Comparison of ENCODE assay signal across 9 mouse cellular contexts in the genomic region with DNA sequence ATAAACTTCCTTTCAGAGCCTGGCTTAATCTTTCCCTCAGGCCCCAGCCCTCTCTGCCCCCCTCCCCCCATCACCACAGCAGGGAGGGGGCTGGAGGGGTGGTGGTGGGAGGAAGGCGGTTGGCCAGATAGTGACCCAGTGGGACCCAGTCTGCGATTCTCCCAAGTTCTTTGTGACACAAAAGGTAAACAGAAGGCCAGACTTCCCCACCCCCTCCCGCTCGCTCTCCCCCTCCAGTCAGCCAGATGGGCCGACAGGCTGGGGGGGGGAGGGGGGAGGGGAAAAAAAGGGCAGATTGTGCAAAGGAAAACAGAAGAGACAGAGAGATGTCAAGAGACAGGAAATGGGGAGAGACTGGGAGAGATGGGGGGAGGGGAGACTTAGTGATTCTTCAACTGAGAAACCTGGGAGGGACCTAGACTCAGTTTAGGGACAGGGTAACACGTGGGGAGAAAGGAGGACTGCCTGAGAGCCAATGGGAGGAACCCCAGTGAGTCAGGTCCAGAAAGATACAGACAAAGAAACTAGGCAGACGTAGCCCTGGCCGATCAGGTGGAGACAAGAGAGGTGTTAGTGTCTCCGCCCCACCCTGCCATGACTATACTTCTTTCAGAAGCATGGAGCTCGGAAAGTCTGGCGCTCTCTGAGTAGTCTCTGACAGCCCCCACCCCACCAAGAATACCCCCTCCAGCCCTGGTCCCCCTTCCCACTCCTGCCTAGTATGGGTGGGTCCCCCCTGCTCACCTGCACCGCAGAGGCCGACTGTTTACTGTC. TPM values are rescaled to one million over a fixed set of nuclear protein-coding genes. Genes with fewer than 3 reads are reported as not detected.
DNase-seq lines count a peak whose midpoint lies in the region; ATAC-seq lines count a peak whose summit lies in the region.
"Had no signal": no experiment of that assay in that cellular context is flagged by ENCODE, and none has a peak within 500 bp of the region (broad histone marks: within the 10 kb centered on the region; RNA-seq: fewer than 3 reads in every experiment).

No protein-coding gene starts in this region.

- 0 out of 2 replicates have a peak overlapping the region, but pooled peaks have one; percentile 5 for H3K4me2 ChIP-seq in heart, embryonic 16.5 days (ENCODE audit: low read depth, low read length)
- H3K4me2 ChIP-seq in embryonic facial prominence, embryonic 11.5 days (ENCODE audit: low read depth, low read length): peak overlapping the region; percentile 13; the same call in 1 of the 2 replicates
- 0 out of 2 replicates have a peak overlapping the region, but pooled peaks have one; percentile 7 for H3K4me2 ChIP-seq in limb, embryonic 11.5 days (ENCODE audit: low read depth, severe bottlenecking)
- no peak overlapping the region for H3K4me2 ChIP-seq in neural tube, embryonic 14.5 days (ENCODE audit: low read depth, low read length)

- H3K9me3 ChIP-seq in heart, embryonic 16.5 days (replicated peaks; ENCODE audit: control insufficient read depth, low read length): no peaks in the 10 kb centered on the region
- no peaks in the 10 kb centered on the region for H3K9me3 ChIP-seq in embryonic facial prominence, embryonic 11.5 days (replicated peaks; ENCODE audit: control insufficient read depth, low read length)
- H3K9me3 ChIP-seq in limb, embryonic 11.5 days (ENCODE audit: control insufficient read depth, low read length): no peaks in the 10 kb centered on the region
- no peaks in the 10 kb centered on the region for H3K9me3 ChIP-seq in neural tube, embryonic 14.5 days (ENCODE audit: control insufficient read depth, low read length)

- no peak for DNase-seq in heart, postnatal 4 days
- peak; percentile 77 for DNase-seq in embryonic facial prominence, embryonic 11.5 days (ENCODE audit: low spot score)
- peak; percentile 50 for DNase-seq in limb, embryonic 11.5 days (ENCODE audit: low spot score)
- no peak for DNase-seq in left cerebral cortex, postnatal 10 days (ENCODE audit: extremely low spot score in 1 of 2, low spot score in 2 of 2)
- DNase-seq in testis, postnatal 14 days (ENCODE audit: low spot score): no peak
- DNase-seq in kidney, postnatal 10 days: no peak

- WGBS in heart, embryonic 16.5 days: 38% methylated on average over 13 of the region's 13 CpGs
- WGBS in embryonic facial prominence, embryonic 11.5 days: 8% methylated on average over 13 of the region's 13 CpGs
- 18% methylated on average over 12 of the region's 13 CpGs for WGBS in limb, embryonic 11.5 days
- WGBS in neural tube, embryonic 14.5 days: 11% methylated on average over 11 of the region's 13 CpGs

- peak overlapping the region; percentile 28; the same call in 1 of the 2 replicates for H3K9ac ChIP-seq in heart, embryonic 16.5 days (ENCODE audit: low read length)
- H3K9ac ChIP-seq in embryonic facial prominence, embryonic 11.5 days (replicated peaks; ENCODE audit: low read length): peak overlapping the region; percentile 43; the same call in 1 of the 2 replicates
- H3K9ac ChIP-seq in limb, embryonic 11.5 days (ENCODE audit: low read length): no peak overlapping the region; the same call in 1 of the 2 replicates
- no peak overlapping the region for H3K9ac ChIP-seq in neural tube, embryonic 14.5 days (replicated peaks; ENCODE audit: low read depth, low read length)

- intact Hi-C loops in left cerebral cortex, postnatal 10 days (cut with DNase I): no loop called here

- no peaks in the 10 kb centered on the region for H3K36me3 ChIP-seq in heart, embryonic 16.5 days (ENCODE audit: control insufficient read depth, insufficient read depth)
- H3K36me3 ChIP-seq in embryonic facial prominence, embryonic 11.5 days (replicated peaks; ENCODE audit: control insufficient read depth, insufficient read depth, low read depth, low read length): no peaks in the 10 kb centered on the region; the same call in 1 of the 2 replicates
- peaks cover 5% of the 10 kb centered on the region for H3K36me3 ChIP-seq in limb, embryonic 11.5 days (ENCODE audit: control insufficient read depth, insufficient read depth, low read length)
- no peaks in the 10 kb centered on the region for H3K36me3 ChIP-seq in neural tube, embryonic 14.5 days (ENCODE audit: control insufficient read depth, insufficient read depth, low read length)

- H3K27ac ChIP-seq in heart, embryonic 16.5 days (ENCODE audit: low read length): peak overlapping the region; percentile 33; the same call in 1 of the 2 replicates
- H3K27ac ChIP-seq in embryonic facial prominence, embryonic 11.5 days (replicated peaks; ENCODE audit: low read depth, low read length): peak overlapping the region; percentile 76
- peak overlapping the region; percentile 51; the same call in 1 of the 2 replicates for H3K27ac ChIP-seq in limb, embryonic 11.5 days (replicated peaks; ENCODE audit: low read depth, low read length)
- H3K27ac ChIP-seq in neural tube, embryonic 14.5 days (ENCODE audit: low read depth, low read length): no peak overlapping the region

- ATAC-seq in heart, embryonic 16.5 days (replicated peaks; ENCODE audit: extremely low read depth, insufficient read depth, low FRiP score): peak; percentile 24; the same call in 1 of the 2 replicates
- peak; percentile 54 for ATAC-seq in embryonic facial prominence, embryonic 11.5 days (replicated peaks; ENCODE audit: insufficient number of reproducible peaks, low FRiP score, low TSS enrichment, low read depth)
- peak; percentile 53 for ATAC-seq in limb, embryonic 11.5 days (ENCODE audit: insufficient number of reproducible peaks, low FRiP score, low TSS enrichment, low read depth)
- peak; percentile 49 for ATAC-seq in neural tube, embryonic 14.5 days (ENCODE audit: low read depth)

- peaks cover 11% of the 10 kb centered on the region for H3K4me1 ChIP-seq in heart, embryonic 16.5 days (ENCODE audit: control insufficient read depth, insufficient read depth, low read length)
- peaks cover 19% of the 10 kb centered on the region for H3K4me1 ChIP-seq in embryonic facial prominence, embryonic 11.5 days (ENCODE audit: control insufficient read depth, insufficient read depth, low read length)
- peaks cover 36% of the 10 kb centered on the region for H3K4me1 ChIP-seq in limb, embryonic 11.5 days (ENCODE audit: control insufficient read depth, insufficient read depth, low read length)
- peaks cover 11% of the 10 kb centered on the region; the same call in 1 of the 2 replicates for H3K4me1 ChIP-seq in neural tube, embryonic 14.5 days (ENCODE audit: control insufficient read depth, insufficient read depth, low read length)

- no peak overlapping the region for H3K4me3 ChIP-seq in heart, embryonic 16.5 days (ENCODE audit: low read length)
- H3K4me3 ChIP-seq in embryonic facial prominence, embryonic 11.5 days (ENCODE audit: low read depth, low read length): no peak overlapping the region
- H3K4me3 ChIP-seq in limb, embryonic 11.5 days (ENCODE audit: low read depth, low read length): no peak overlapping the region
- no peak overlapping the region for H3K4me3 ChIP-seq in neural tube, embryonic 14.5 days (ENCODE audit: low read depth, low read length)

- H3K27me3 ChIP-seq in heart, embryonic 16.5 days (ENCODE audit: control insufficient read depth, insufficient read depth, low read length): no peaks in the 10 kb centered on the region
- H3K27me3 ChIP-seq in embryonic facial prominence, embryonic 11.5 days (ENCODE audit: control insufficient read depth, insufficient read depth, low read length): no peaks in the 10 kb centered on the region
- H3K27me3 ChIP-seq in limb, embryonic 11.5 days (ENCODE audit: control insufficient read depth, insufficient read depth, low read length): no peaks in the 10 kb centered on the region
- H3K27me3 ChIP-seq in neural tube, embryonic 14.5 days (ENCODE audit: control insufficient read depth, insufficient read depth, low read length): no peaks in the 10 kb centered on the region

RNA-seq across cellular contexts. Expression of gene Foxp4, which starts 36.9 kb away (rescaled TPM):
- 6.5 and 6.6 TPM in 2 replicates for polyA plus RNA-seq in heart, embryonic 16.5 days (2015; fragmentation: Nextera tagmentation; extraction: Ambion mirVana)
- 10 to 100 TPM; 18.1 to 19.6 TPM for total RNA-seq in heart, postnatal 4 days (2021)
- 29.0 and 32.4 TPM in 2 replicates for polyA plus RNA-seq in embryonic facial prominence, embryonic 11.5 days (2014; fragmentation: Nextera tagmentation; extraction: Ambion mirVana)
- polyA plus RNA-seq in limb, embryonic 11.5 days (2014; fragmentation: Nextera tagmentation; extraction: Ambion mirVana): 30.5 and 30.7 TPM in 2 replicates
- polyA plus RNA-seq in neural tube, embryonic 14.5 days (2014; fragmentation: Nextera tagmentation; extraction: Ambion mirVana): 28.7 and 29.1 TPM in 2 replicates
- 10 to 100 TPM; 52.3 to 53.9 TPM for total RNA-seq in left cerebral cortex, postnatal 10 days (2021)

RNA-seq across cellular contexts. Expression of gene Mdfi, which starts 53.1 kb away (rescaled TPM):
- polyA plus RNA-seq in heart, embryonic 16.5 days (2015; fragmentation: Nextera tagmentation; extraction: Ambion mirVana): 9.7 and 10.7 TPM in 2 replicates
- 10 to 100 TPM; 16.4 to 20.2 TPM for total RNA-seq in heart, postnatal 4 days (2021)
- polyA plus RNA-seq in embryonic facial prominence, embryonic 11.5 days (2014; fragmentation: Nextera tagmentation; extraction: Ambion mirVana): 75.2 and 95.7 TPM in 2 replicates
- 56.4 and 100.0 TPM in 2 replicates for polyA plus RNA-seq in limb, embryonic 11.5 days (2014; fragmentation: Nextera tagmentation; extraction: Ambion mirVana)
- 2.7 and 5.3 TPM in 2 replicates for polyA plus RNA-seq in neural tube, embryonic 14.5 days (2014; fragmentation: Nextera tagmentation; extraction: Ambion mirVana)
- total RNA-seq in left cerebral cortex, postnatal 10 days (2021): 1 to 10 TPM; 1.5 to 1.7 TPM
- total RNA-seq: MEL had no signal

Comparison
In these comparisons a context has a peak if more than half of its experiments do, and no peak if none do; other contexts are left out.
1. H3K9ac ChIP-seq: peak in heart, embryonic 16.5 days (single experiment) and embryonic facial prominence, embryonic 11.5 days (single experiment); none in limb, embryonic 11.5 days (single experiment) and neural tube, embryonic 14.5 days (single experiment).
2. DNase-seq: peak in embryonic facial prominence, embryonic 11.5 days (single experiment) and limb, embryonic 11.5 days (single experiment); none in heart, postnatal 4 days (single experiment), left cerebral cortex, postnatal 10 days (0 of 2), testis, postnatal 14 days (single experiment) and kidney, postnatal 10 days (single experiment).
3. Peak in every context shown above with its lines, with median percentiles within 50 percentile points of each other: ATAC-seq.